Mouse (Mus musculus) intestine, embryonic 16.5 days (tissue): ENCODE measurements around the gene Fgf4. TPM values are rescaled to one million over a fixed set of nuclear protein-coding genes. Genes with fewer than 3 reads are reported as not detected.

Source experiments
- polyA plus RNA-seq: library from polyadenylated mRNA; unstranded; fragments of >200 nt; fragmentation: Nextera tagmentation; extraction: Ambion mirVana; gene quantifications from 2 replicates; pipeline ENCODE4 v1.2.1, GENCODE M21; 2015

The Fgf4 gene
- polyA plus RNA-seq, 1 experiment from 2014 or later = not detected

Other genes starting within 250 kb of the Fgf4 start
- 19.9 and 20.3 TPM in 2 replicates for gene Ano1, start 95.4 kb upstream of the Fgf4 start, polyA plus RNA-seq
- not detected in 2 replicates for gene Fgf3, start 9.3 kb upstream of the Fgf4 start, polyA plus RNA-seq
- 0.15 and 0.33 TPM in 2 replicates for gene Fgf15, start 49.2 kb downstream of the Fgf4 start, polyA plus RNA-seq
- 22.7 and 24.4 TPM in 2 replicates for gene LTO1, start 67.7 kb downstream of the Fgf4 start, polyA plus RNA-seq
- gene Ccnd1, start 92.6 kb downstream of the Fgf4 start, polyA plus RNA-seq = 59.3 and 72.2 TPM in 2 replicates